Mouse (Mus musculus) kidney, adult 2 months (tissue): ENCODE data around the gene Aqp9.

ENCODE experiments used
- CTCF ChIP-seq: fragments of 200-500 bp; conservative IDR thresholded peaks from 2 replicates; pipeline ENCODE4 v1.5.1; 2011; ENCODE audit warnings: low read depth, mild to moderate bottlenecking, control low read depth, low read length, moderate library complexity, mixed read lengths; ENCODE audit not compliant: insufficient read depth, insufficient read length
- POLR2A ChIP-seq: fragments of 200-500 bp; IDR thresholded peaks from one replicate; pipeline ENCODE4 v1.6.1; 2011; ENCODE audit warnings: low read depth, low read length, control low read depth

- TF ChIP-seq CTCF, result no peak
- no peak for TF ChIP-seq POLR2A
These were observed 1.5 kb downstream of the Aqp9 start for GRCm38 (mm10) chr9:71166871-71167465.
